Mouse (Mus musculus): Measurements from ENCODE around the gene Mapk9.

DNA sequence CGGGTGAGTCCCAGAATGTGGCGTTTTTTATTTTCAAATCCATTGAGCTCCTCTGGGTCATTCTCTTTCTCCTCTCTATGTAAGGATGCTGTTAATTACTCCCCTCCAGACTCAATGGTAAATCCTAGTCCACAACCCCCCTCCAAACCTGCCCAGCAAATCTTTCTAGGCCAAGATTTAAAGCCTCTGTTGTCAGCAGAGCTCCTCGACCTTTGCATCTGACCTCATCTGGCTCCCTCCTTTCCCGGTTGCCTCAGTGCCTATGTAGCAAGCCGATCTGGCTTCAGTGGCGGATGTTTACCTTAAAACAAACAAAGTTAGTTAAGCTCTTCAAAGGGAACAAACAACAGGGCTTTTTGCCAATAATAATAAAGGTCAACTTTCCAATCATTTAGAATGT, 19.3 kb upstream of the Mapk9 start:
- TF ChIP-seq CTCF (IDR thresholded peaks at IDR 0.05; ENCODE audit: low read depth) (no peak), EP300 (IDR thresholded peaks at IDR 0.05; ENCODE audit: low read depth) (no peak)

Measured in liver, embryonic 14.5 days (tissue).